Mouse (Mus musculus) lung, postnatal 0 days (tissue): Measurements from ENCODE around the gene Prr3. TPM values are rescaled to one million over a fixed set of nuclear protein-coding genes. Genes with fewer than 3 reads are reported as not detected.

Source experiments
- ATAC-seq: fragments of 200-750 bp; cut with Nextera tagmentation; 2 replicates; pipeline ENCODE4 v1.8.0; 2017; ENCODE audit warnings: moderate library complexity
- DNase-seq: peaks from one replicate; pipeline ENCODE4 v3.0.0-alpha.2; 2016; ENCODE audit warnings: low spot score
- H3K27ac ChIP-seq: fragments of 300-500 bp; sonication (generic); 2 replicates; pipeline ENCODE4 v1.5.1; 2014; ENCODE audit warnings: antibody characterized with exemption, mild to moderate bottlenecking, low read length, mixed read lengths
- H3K27me3 ChIP-seq: fragments of 300-500 bp; sonication (generic); replicated peaks from 2 replicates; pipeline ENCODE4 v1.6.1; 2014; ENCODE audit warnings: low read length, mixed read lengths; ENCODE audit not compliant: insufficient read depth
- H3K36me3 ChIP-seq: fragments of 300-500 bp; sonication (generic); 2 replicates; pipeline ENCODE4 v1.6.1; 2014; ENCODE audit warnings: low read length, mixed read lengths; ENCODE audit not compliant: insufficient read depth
- H3K4me1 ChIP-seq: fragments of 300-500 bp; sonication (generic); 2 replicates; pipeline ENCODE4 v1.6.1; 2014; ENCODE audit warnings: antibody characterized with exemption, low read depth, low read length, mixed read lengths; ENCODE audit not compliant: insufficient read depth
- H3K4me2 ChIP-seq: fragments of 300-500 bp; sonication (generic); replicated peaks from 2 replicates; pipeline ENCODE4 v1.6.1; 2014; ENCODE audit warnings: low read depth, mild to moderate bottlenecking, low read length, moderate library complexity, mixed read lengths
- H3K4me3 ChIP-seq: fragments of 300-500 bp; sonication (generic); 2 replicates; pipeline ENCODE4 v1.5.1; 2014; ENCODE audit warnings: low read depth, low read length
- H3K9ac ChIP-seq: fragments of 300-500 bp; sonication (generic); replicated peaks from 2 replicates; pipeline ENCODE4 v1.6.1; 2014; ENCODE audit warnings: low read depth, mild to moderate bottlenecking
- H3K9me3 ChIP-seq: fragments of 300-500 bp; sonication (generic); 2 replicates; pipeline ENCODE4 v1.6.1; 2016; ENCODE audit warnings: low read length, mixed read lengths
- CTCF ChIP-seq: IDR thresholded peaks from 2 replicates; pipeline ENCODE4 v1.5.1; 2016; ENCODE audit warnings: antibody characterized with exemption, mild to moderate bottlenecking
- EP300 ChIP-seq: IDR thresholded peaks from 2 replicates; pipeline ENCODE4 v1.6.1; 2016; ENCODE audit warnings: antibody characterized with exemption, mild to moderate bottlenecking, control low read depth
- WGBS: fragments of 180-500 bp; shearing (Covaris S2); extraction: QIAGEN DNeasy Blood & Tissue Kit; methylation state at CpG from one replicate; pipeline ENCODE4 v1.1.7; 2014; 5-methylcytosine and 5-hydroxymethylcytosine counted together
- microRNA counts: library from miRNA; unstranded; fragments of <30 nt; microRNA quantifications from one replicate; lab custom pipeline; 2015
- microRNA-seq: library from miRNA; unstranded; fragments of <30 nt; microRNA quantifications from one replicate; pipeline ENCODE4, GENCODE M21; 2016
- polyA plus RNA-seq: library from polyadenylated mRNA; unstranded; fragments of >200 nt; fragmentation: Nextera tagmentation; extraction: Ambion mirVana; gene quantifications from 2 replicates; pipeline ENCODE4 v1.2.1, GENCODE M21; 2015

Prr3 gene
- polyA plus RNA-seq, 1 experiment from 2014 or later, result 12.6 TPM

DNA sequence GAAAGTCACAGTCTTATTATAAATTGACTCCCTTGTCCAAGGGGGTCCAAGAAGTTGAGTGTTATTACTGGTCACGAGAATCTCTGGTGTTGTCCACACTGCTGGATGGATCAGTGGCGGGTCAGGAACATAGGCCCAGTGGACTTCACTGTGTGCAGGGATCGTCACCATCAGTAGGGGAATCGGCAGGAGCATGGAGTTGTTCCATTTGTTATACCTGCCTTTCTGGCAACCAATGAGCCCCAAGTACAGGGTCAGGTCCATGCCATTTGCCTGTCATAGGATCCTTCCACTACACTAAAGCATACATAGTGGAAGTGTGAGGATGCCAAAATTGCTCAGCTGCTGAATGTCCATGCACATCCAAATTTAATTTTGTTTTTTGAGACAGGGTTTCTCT lies 47.4 kb downstream of the Prr3 start:
- DNase-seq (no peak), ATAC-seq (no peak)
- Histone ChIP-seq H3K27me3 (no peaks in the 10 kb centered on the region), H3K9me3 (no peaks in the 10 kb centered on the region), H3K27ac (no peak overlapping the region), H3K36me3 (peaks cover 26% of the 10 kb centered on the region), H3K4me1 (no peaks in the 10 kb centered on the region), H3K9ac (no peak overlapping the region), H3K4me2 (no peak overlapping the region), H3K4me3 (no peak overlapping the region)
- 90% methylated on average over 4 of the region's 4 CpGs for WGBS
- TF ChIP-seq EP300 (no peak), CTCF (no peak)

DNA sequence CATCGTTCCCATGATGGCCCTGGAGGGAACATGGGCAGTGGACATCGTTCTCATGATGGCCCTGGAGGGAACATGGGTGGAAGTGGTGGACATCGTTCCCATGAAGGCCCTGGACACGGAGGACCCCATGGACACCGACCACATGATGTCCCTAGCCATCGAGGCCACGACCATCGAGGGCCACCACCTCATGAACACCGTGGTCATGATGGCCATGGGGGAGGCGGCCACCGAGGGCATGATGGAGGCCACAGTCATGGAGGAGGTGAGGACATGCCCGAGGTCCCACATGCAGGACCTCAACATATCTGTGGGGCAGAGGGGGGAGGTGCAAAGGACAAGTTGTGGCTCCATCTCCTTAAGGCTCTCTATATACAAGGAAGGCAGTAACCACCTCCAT lies 49.4 kb downstream of the Prr3 start:
- peaks cover 42% of the 10 kb centered on the region for H3K36me3 ChIP-seq
- no peak overlapping the region for H3K4me3 ChIP-seq
- H3K9ac ChIP-seq, result no peak overlapping the region
- TF ChIP-seq EP300 (no peak), CTCF (no peak)
- no peaks in the 10 kb centered on the region for H3K9me3 ChIP-seq
- no peak for DNase-seq
- no peak overlapping the region for H3K27ac ChIP-seq
- no peaks in the 10 kb centered on the region for H3K27me3 ChIP-seq
- no peaks in the 10 kb centered on the region for H3K4me1 ChIP-seq
- H3K4me2 ChIP-seq, result no peak overlapping the region
- 92% methylated on average over 12 of the region's 12 CpGs for WGBS
- ATAC-seq, result no peak

DNA sequence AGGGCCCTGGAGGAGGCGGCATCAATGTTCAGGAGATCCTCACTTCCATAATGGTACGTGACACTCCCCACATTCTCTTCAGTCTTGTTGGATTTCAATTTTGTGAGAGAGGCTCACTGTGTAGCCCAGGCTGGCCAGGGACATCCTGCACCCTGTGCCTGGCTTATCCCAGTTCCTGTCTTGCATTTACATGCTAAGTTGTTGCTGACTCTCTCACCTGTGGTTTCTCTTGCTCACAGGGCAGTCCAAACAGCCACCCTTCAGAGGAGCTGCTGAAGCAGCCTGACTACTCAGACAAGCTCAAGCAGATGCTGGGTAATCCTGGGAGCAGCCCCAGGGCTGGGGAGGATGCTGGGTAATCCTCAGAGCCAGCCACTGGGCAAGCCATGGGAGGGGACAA lies 50.5 kb downstream of the Prr3 start:
- Histone ChIP-seq H3K27me3 (no peaks in the 10 kb centered on the region), H3K4me2 (no peak overlapping the region), H3K27ac (no peak overlapping the region), H3K9ac (no peak overlapping the region), H3K36me3 (peaks cover 46% of the 10 kb centered on the region), H3K4me1 (no peaks in the 10 kb centered on the region), H3K4me3 (no peak overlapping the region), H3K9me3 (no peaks in the 10 kb centered on the region)
- TF ChIP-seq CTCF, result no peak
- no peak for TF ChIP-seq EP300
- WGBS, result 100% methylated on average over 2 of the region's 2 CpGs
- ATAC-seq, result no peak
- DNase-seq, result no peak

DNA sequence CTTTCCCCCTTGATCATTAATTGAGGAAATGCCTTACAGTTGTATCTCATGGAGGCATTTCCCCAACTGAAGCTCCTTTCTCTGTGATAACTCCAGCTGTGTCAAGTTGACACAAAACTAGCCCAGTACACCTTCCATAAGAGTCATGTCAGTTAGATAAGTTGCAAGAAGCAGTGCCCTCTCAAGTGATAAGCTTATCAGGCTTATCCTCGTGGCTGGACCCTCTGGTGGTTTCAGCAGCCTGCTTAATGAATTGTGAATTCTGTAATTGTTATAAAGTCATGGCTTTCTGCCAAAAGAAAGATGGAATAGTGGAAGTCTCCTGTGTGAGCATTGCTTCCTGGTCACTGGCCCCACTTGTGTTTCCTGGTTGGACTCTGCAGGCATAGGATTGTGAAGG lies 52.6 kb downstream of the Prr3 start:
- H3K27me3 ChIP-seq, result no peaks in the 10 kb centered on the region
- no peak for TF ChIP-seq CTCF
- no peak for TF ChIP-seq EP300
- no peaks in the 10 kb centered on the region for H3K4me1 ChIP-seq
- no peak overlapping the region for H3K4me3 ChIP-seq
- no peaks in the 10 kb centered on the region for H3K9me3 ChIP-seq
- H3K4me2 ChIP-seq, result no peak overlapping the region
- no peak overlapping the region for H3K9ac ChIP-seq
- peaks cover 46% of the 10 kb centered on the region for H3K36me3 ChIP-seq
- ATAC-seq (no peak), DNase-seq (no peak)
- no peak overlapping the region for H3K27ac ChIP-seq
- 13% methylated on average over 1 of the region's 1 CpGs for WGBS

DNA sequence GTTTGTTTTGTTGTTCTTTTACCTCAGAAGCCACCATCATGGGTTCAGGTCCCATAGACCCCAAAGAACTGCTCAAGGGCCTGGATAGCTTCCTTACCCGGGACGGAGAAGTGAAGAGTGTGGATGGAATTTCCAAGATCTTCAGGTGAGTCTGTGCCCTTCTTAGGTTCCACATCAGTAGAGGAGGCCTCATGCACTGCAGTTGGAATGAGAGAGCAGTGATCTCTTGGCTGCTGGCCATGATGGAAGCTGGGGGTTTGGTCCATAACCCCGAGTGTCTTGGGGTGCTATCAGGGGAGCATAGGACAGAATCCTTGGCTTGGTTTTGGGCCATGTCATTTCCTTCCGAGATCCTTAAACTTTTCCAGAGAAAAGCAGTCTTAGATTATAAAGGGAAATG lies 56.8 kb downstream of the Prr3 start:
- ATAC-seq, result no peak
- H3K4me3 ChIP-seq, result no peak overlapping the region
- TF ChIP-seq EP300, result no peak
- TF ChIP-seq CTCF, result no peak
- no peak overlapping the region for H3K9ac ChIP-seq
- DNase-seq, result no peak
- no peak overlapping the region for H3K4me2 ChIP-seq
- H3K36me3 ChIP-seq, result peaks cover 26% of the 10 kb centered on the region; the same call in 1 of the 2 replicates
- H3K27ac ChIP-seq, result no peak overlapping the region
- WGBS, result 92% methylated on average over 4 of the region's 4 CpGs
- H3K9me3 ChIP-seq, result no peaks in the 10 kb centered on the region
- peaks cover 22% of the 10 kb centered on the region for H3K4me1 ChIP-seq
- no peaks in the 10 kb centered on the region for H3K27me3 ChIP-seq

DNA sequence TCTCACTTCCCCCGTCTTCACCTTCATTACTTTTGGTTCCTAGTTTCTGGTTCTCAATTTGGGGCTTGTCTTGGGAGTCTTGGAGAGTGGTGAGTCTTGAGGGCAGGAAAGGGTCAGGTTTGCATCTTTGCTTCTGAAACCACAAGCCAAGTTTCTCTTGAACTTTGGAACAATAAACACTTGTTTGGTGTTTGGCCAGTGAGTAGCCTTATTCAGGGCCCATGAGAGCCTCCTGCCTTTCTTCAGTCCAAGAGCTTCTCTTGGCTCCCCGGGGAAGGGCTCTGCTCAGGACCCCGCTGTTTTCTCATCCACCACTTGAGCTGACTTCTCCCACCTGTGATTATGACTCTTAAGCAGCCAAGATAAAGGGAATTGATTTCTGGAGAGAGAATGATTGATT lies 57.5 kb downstream of the Prr3 start:
- TF ChIP-seq EP300, result no peak
- no peak for TF ChIP-seq CTCF
- DNase-seq, result peak; percentile 43
- WGBS, result 59% methylated on average over 3 of the region's 3 CpGs
- ATAC-seq, result no peak
- H3K36me3 ChIP-seq, result peaks cover 19% of the 10 kb centered on the region; the same call in 1 of the 2 replicates
- no peak overlapping the region for H3K4me3 ChIP-seq
- H3K9me3 ChIP-seq, result no peaks in the 10 kb centered on the region
- no peak overlapping the region for H3K4me2 ChIP-seq
- no peaks in the 10 kb centered on the region for H3K27me3 ChIP-seq
- H3K4me1 ChIP-seq, result peaks cover 22% of the 10 kb centered on the region
- H3K9ac ChIP-seq, result no peak overlapping the region
- no peak overlapping the region for H3K27ac ChIP-seq

MicroRNA genes within 50 kb of the gene (microRNA counts, 519-probe panel; counts per million panel counts)
- not detected for microRNA mmu-miR-877 (lab: Ali Mortazavi, UCI)

Small RNA genes within 50 kb of the gene (microRNA-seq; reads per million reads assigned to microRNA genes)
- 26.7 reads per million, percentile 32 among the genes with 10 or more reads in this experiment for gene Mir877

Other genes with a start within 250 kb of the Prr3 start
- gene Ier3, start 158.6 kb downstream of the Prr3 start, polyA plus RNA-seq, result 205 and 234 TPM in 2 replicates
- gene Flot1, start 157.0 kb downstream of the Prr3 start, polyA plus RNA-seq, result 106 and 117 TPM in 2 replicates
- 292 and 298 TPM in 2 replicates for gene Tubb5, start 141.9 kb downstream of the Prr3 start, polyA plus RNA-seq
- 2.8 and 3.1 TPM in 2 replicates for gene Mdc1, start 138.7 kb downstream of the Prr3 start, polyA plus RNA-seq
- gene Nrm, start 118.9 kb downstream of the Prr3 start, polyA plus RNA-seq, result 21.4 and 22.9 TPM in 2 replicates
- gene Ppp1r18, start 114.6 kb downstream of the Prr3 start, polyA plus RNA-seq, result 23.4 and 25.4 TPM in 2 replicates
- gene Dhx16, start 100.4 kb downstream of the Prr3 start, polyA plus RNA-seq, result 22.3 and 25.8 TPM in 2 replicates
- 15.9 and 18.5 TPM in 2 replicates for gene 2310061I04Rik, start 82.8 kb downstream of the Prr3 start, polyA plus RNA-seq
- 19.3 and 24.6 TPM in 2 replicates for gene Atat1, start 70.2 kb downstream of the Prr3 start, polyA plus RNA-seq
- gene Mrps18b, start 63.8 kb downstream of the Prr3 start, polyA plus RNA-seq, result 40.7 and 44.8 TPM in 2 replicates
- 21.4 and 23.5 TPM in 2 replicates for gene Ppp1r10, start 63.8 kb downstream of the Prr3 start, polyA plus RNA-seq
- gene Abcf1, start 10.5 kb downstream of the Prr3 start, polyA plus RNA-seq, result 61.2 and 67.8 TPM in 2 replicates
- 29.6 and 32.1 TPM in 2 replicates for gene Gnl1, start 385 bp downstream of the Prr3 start, polyA plus RNA-seq
- 2.7 and 3.7 TPM in 2 replicates for gene H2-T24, start 40.3 kb upstream of the Prr3 start, polyA plus RNA-seq
- gene H2-T23, start 52.6 kb upstream of the Prr3 start, polyA plus RNA-seq, result 50.4 and 53.1 TPM in 2 replicates
- gene H2-T22, start 62.5 kb upstream of the Prr3 start, polyA plus RNA-seq, result 23.9 and 24.4 TPM in 2 replicates
- gene Gm6034, start 62.7 kb upstream of the Prr3 start, polyA plus RNA-seq, result not detected in 2 replicates
- gene Gm11127, start 78.1 kb upstream of the Prr3 start, polyA plus RNA-seq, result not detected in 2 replicates
- gene Gm19684, start 141.4 kb upstream of the Prr3 start, polyA plus RNA-seq, result not detected in 2 replicates
- not detected in 2 replicates for gene Gm7030, start 149.2 kb upstream of the Prr3 start, polyA plus RNA-seq
- gene Gm8909, start 188.3 kb upstream of the Prr3 start, polyA plus RNA-seq, result 6.7 and 9.6 TPM in 2 replicates
- gene H2-T3, start 210.1 kb upstream of the Prr3 start, polyA plus RNA-seq, result 0.12 TPM in 2 replicates